Comparison of ENCODE assay signal across 8 mouse cellular contexts in genomic region chr8:66861589-66862500, GRCm38 (mm10). TPM values are rescaled to one million over a fixed set of nuclear protein-coding genes. Genes with fewer than 3 reads are reported as not detected.
DNase-seq lines count a peak whose midpoint lies in the region; ATAC-seq and TF ChIP-seq lines count a peak whose summit lies in the region.

No protein-coding gene starts in this region.

- H3K36me3 ChIP-seq in forebrain, embryonic 16.5 days (ENCODE audit: control insufficient read depth, insufficient read depth): no peaks in the 10 kb centered on the region
- H3K36me3 ChIP-seq in liver, postnatal 0 days (replicated peaks; ENCODE audit: insufficient read depth, low read length): no peaks in the 10 kb centered on the region

- H3K4me1 ChIP-seq in bone marrow macrophage, adult 2 months (ENCODE audit: control insufficient read depth, insufficient read depth, low read length): peaks cover 16% of the 10 kb centered on the region
- peaks cover 17% of the 10 kb centered on the region for H3K4me1 ChIP-seq in forebrain, embryonic 16.5 days (replicated peaks; ENCODE audit: control insufficient read depth, insufficient read depth, low read length)
- peaks cover 11% of the 10 kb centered on the region for H3K4me1 ChIP-seq in liver, postnatal 0 days (ENCODE audit: insufficient read depth)

- H3K27me3 ChIP-seq in forebrain, embryonic 16.5 days (replicated peaks; ENCODE audit: control insufficient read depth, insufficient read depth, low read length): no peaks in the 10 kb centered on the region
- no peaks in the 10 kb centered on the region for H3K27me3 ChIP-seq in liver, postnatal 0 days (ENCODE audit: insufficient read depth, low read length)

- no peak for TF ChIP-seq POLR2A in bone marrow macrophage, adult 2 months (IDR thresholded peaks at IDR 0.05; ENCODE audit: borderline replicate concordance, low read depth, low read length)

- H3K27ac ChIP-seq in bone marrow macrophage, adult 2 months (ENCODE audit: insufficient read depth, low read depth, low read length): peak overlapping the region; percentile 10; the same call in 1 of the 2 replicates
- H3K27ac ChIP-seq in forebrain, embryonic 16.5 days (ENCODE audit: low read length): no peak overlapping the region
- no peak overlapping the region for H3K27ac ChIP-seq in liver, postnatal 0 days (ENCODE audit: low read depth)

- TF ChIP-seq CTCF in bone marrow macrophage, adult 2 months (IDR thresholded peaks at IDR 0.05; ENCODE audit: low read depth, low read length): no peak
- TF ChIP-seq CTCF in liver, postnatal 0 days (IDR thresholded peaks at IDR 0.05; ENCODE audit: low read depth): no peak

- peak; percentile 8 for DNase-seq in layer of hippocampus, adult 9-11 months
- DNase-seq in layer of hippocampus, adult 11-12 months (ENCODE audit: low spot score): no peak
- no peak for DNase-seq in liver, postnatal 0 days
- DNase-seq in frontal cortex, postnatal 25 days (ENCODE audit: low spot score in 2 of 2): no peak
- no peak for DNase-seq in frontal cortex, postnatal 14 days (ENCODE audit: low spot score in 2 of 2)
- DNase-seq in right cerebral cortex, postnatal 10 days (ENCODE audit: low spot score in 2 of 2): no peak

- ATAC-seq in forebrain, embryonic 16.5 days: no peak
- ATAC-seq in liver, postnatal 0 days: no peak

- H3K9ac ChIP-seq in forebrain, embryonic 16.5 days (replicated peaks; ENCODE audit: low read depth, low read length): no peak overlapping the region
- H3K9ac ChIP-seq in liver, postnatal 0 days (replicated peaks): no peak overlapping the region

- no peaks in the 10 kb centered on the region for H3K9me3 ChIP-seq in forebrain, embryonic 16.5 days (ENCODE audit: control insufficient read depth, low read length)
- no peaks in the 10 kb centered on the region for H3K9me3 ChIP-seq in liver, postnatal 0 days (ENCODE audit: low read length)

- H3K4me2 ChIP-seq in forebrain, embryonic 16.5 days (ENCODE audit: low read length): peak overlapping the region; percentile 84
- peak overlapping the region; percentile 75 for H3K4me2 ChIP-seq in liver, postnatal 0 days (ENCODE audit: low read depth, low read length)

- peak overlapping the region; percentile 78 for H3K4me3 ChIP-seq in bone marrow macrophage, adult 2 months (ENCODE audit: insufficient read depth, low read length)
- peak overlapping the region; percentile 96 for H3K4me3 ChIP-seq in forebrain, embryonic 16.5 days (replicated peaks; ENCODE audit: low read length)
- 0 out of 2 replicates have a peak overlapping the region, but pooled peaks have one; percentile 83 for H3K4me3 ChIP-seq in liver, postnatal 0 days (ENCODE audit: low read depth, low read length)

- no peak for TF ChIP-seq EP300 in liver, postnatal 0 days (IDR thresholded peaks at IDR 0.05; ENCODE audit: low read depth)

- WGBS in forebrain, embryonic 16.5 days: 56% methylated on average over 5 of the region's 5 CpGs
- WGBS in liver, postnatal 0 days (ENCODE audit: insufficient replicate concordance): 40% methylated on average over 5 of the region's 5 CpGs

RNA-seq across cellular contexts. Expression of gene Naf1, which starts 1.8 kb away (rescaled TPM):
- 8.9 and 10.4 TPM in 2 replicates for polyA plus RNA-seq in bone marrow macrophage, adult 2 months (2012; ENCODE audit: insufficient read depth, insufficient read length, missing spikeins)
- polyA plus RNA-seq in forebrain, embryonic 16.5 days (2015; fragmentation: Nextera tagmentation; extraction: Ambion mirVana): 2.0 and 2.2 TPM in 2 replicates
- polyA plus RNA-seq in liver, postnatal 0 days (2015; fragmentation: Nextera tagmentation; extraction: Ambion mirVana): 1.4 TPM in 2 replicates
